Mouse (Mus musculus) kidney, postnatal 4 days (tissue): ENCODE results near the gene Ttc22.

Source experiments
- DNase-seq, 2 experiments: peaks; one replicate each; pipeline ENCODE4 v3.0.0; 2021; ENCODE audit warnings: mixed read lengths in 2 of 2

The Ttc22 gene

GRCm38 (mm10) chr4:106617056-106617455, 5.2 kb upstream of the Ttc22 start, which contains the start of gene Lexm:
Gene Lexm (minus strand): TSS chr4:106617241.
- DNase-seq = peak; percentile 54 to 59

GRCm38 (mm10) chr4:106618898-106619297, 3.3 kb upstream of the Ttc22 start:
- DNase-seq = no peak

- DNase-seq = no peak
Measured at GRCm38 (mm10) chr4:106621428-106621827, 804 bp upstream of the Ttc22 start.

GRCm38 (mm10) chr4:106622712-106623111, 480 bp downstream of the Ttc22 start:
- no peak for DNase-seq

GRCm38 (mm10) chr4:106624271-106624670, 2.0 kb downstream of the Ttc22 start:
- DNase-seq = no peak

GRCm38 (mm10) chr4:106627809-106628208, 5.6 kb downstream of the Ttc22 start:
- no peak for DNase-seq

- DNase-seq = peak in 1 of 2 experiments; percentile 65
Measured at GRCm38 (mm10) chr4:106628650-106629360, 6.6 kb downstream of the Ttc22 start.

GRCm38 (mm10) chr4:106629374-106629773, 7.1 kb downstream of the Ttc22 start:
- DNase-seq = peak in 1 of 2 experiments; percentile 44

- DNase-seq = peak; percentile 81 to 83
Measured at GRCm38 (mm10) chr4:106630333-106631220, 8.3 kb downstream of the Ttc22 start.

- DNase-seq = no peak
Measured at GRCm38 (mm10) chr4:106632313-106632712, 10.1 kb downstream of the Ttc22 start.

GRCm38 (mm10) chr4:106633281-106634085, 11.3 kb downstream of the Ttc22 start:
- peak; percentile 48 to 72 for DNase-seq

GRCm38 (mm10) chr4:106634086-106634479, 11.9 kb downstream of the Ttc22 start:
- DNase-seq = no peak

- DNase-seq = peak; percentile 69 to 75
Measured at GRCm38 (mm10) chr4:106643483-106644217, 21.4 kb downstream of the Ttc22 start.

GRCm38 (mm10) chr4:106644218-106644610, 22.0 kb downstream of the Ttc22 start:
- no peak for DNase-seq

GRCm38 (mm10) chr4:106645797-106646196, 23.6 kb downstream of the Ttc22 start:
- DNase-seq = no peak

GRCm38 (mm10) chr4:106647137-106647536, 24.9 kb downstream of the Ttc22 start:
- DNase-seq = peak in 1 of 2 experiments; percentile 47

- peak; percentile 97 to 98 for DNase-seq
Measured at GRCm38 (mm10) chr4:106650833-106651527, 28.7 kb downstream of the Ttc22 start, which contains the start of gene Pars2. Gene Pars2 (plus strand): TSS chr4:106651069.

GRCm38 (mm10) chr4:106652546-106652945, 30.3 kb downstream of the Ttc22 start:
- DNase-seq = no peak

GRCm38 (mm10) chr4:106653051-106653450, 30.8 kb downstream of the Ttc22 start:
- no peak for DNase-seq

- DNase-seq = no peak
Measured at GRCm38 (mm10) chr4:106655681-106656080, 33.4 kb downstream of the Ttc22 start.

GRCm38 (mm10) chr4:106663956-106664470, 41.8 kb downstream of the Ttc22 start:
- no peak for DNase-seq
